Mouse (Mus musculus) MEL (cell line): ENCODE results near the gene Pecam1. TPM values are rescaled to one million over a fixed set of nuclear protein-coding genes. Genes with fewer than 3 reads are reported as not detected.

ENCODE experiments used
- DNase-seq: peaks from one replicate; pipeline ENCODE4 v3.0.0; 2011; ENCODE audit warnings: low read depth, low spot score
- H3K27ac ChIP-seq: 2 replicates; pipeline ENCODE4 v1.5.1; 2012; ENCODE audit warnings: low read depth, mild to moderate bottlenecking, control low read depth, low read length, moderate library complexity; ENCODE audit not compliant: control insufficient read depth
- H3K27me3 ChIP-seq, 2 experiments: fragments of 150-350 bp in 1 of 2; sonication (generic) in 1 of 2; 2 replicates each; pipeline ENCODE4 v1.6.1; 2012; ENCODE audit warnings: low read length in 2 of 2, mild to moderate bottlenecking in 2 of 2, improper control_type of control experiment in 1 of 2, moderate library complexity in 1 of 2; ENCODE audit not compliant: insufficient read depth in 2 of 2, control insufficient read depth in 1 of 2
- H3K36me3 ChIP-seq, 2 experiments: 2 replicates each; pipeline ENCODE4 v1.6.1; 2012 to 2014; ENCODE audit warnings: low read length in 2 of 2, improper control_type of control experiment in 1 of 2, inconsistent platforms in 1 of 2, mild to moderate bottlenecking in 1 of 2; ENCODE audit not compliant: insufficient read depth in 2 of 2, control insufficient read depth in 1 of 2
- H3K4me1 ChIP-seq, 2 experiments: fragments of 150-350 bp in 1 of 2; sonication (generic) in 1 of 2; 2 replicates each; pipeline ENCODE4 v1.6.1; 2012; ENCODE audit warnings: low read length in 2 of 2, improper control_type of control experiment in 1 of 2, mild to moderate bottlenecking in 1 of 2; ENCODE audit not compliant: insufficient read depth in 2 of 2, control insufficient read depth in 1 of 2
- H3K4me3 ChIP-seq, 2 experiments: fragments of 150-350 bp in 1 of 2; sonication (generic) in 1 of 2; 2 replicates each; pipeline ENCODE4 v1.5.1; 2012; ENCODE audit warnings: low read depth in 2 of 2, low read length in 2 of 2, mild to moderate bottlenecking in 2 of 2, moderate library complexity in 2 of 2, control low read depth in 1 of 2, improper control_type of control experiment in 1 of 2; ENCODE audit not compliant: control insufficient read depth in 1 of 2, insufficient read depth in 1 of 2
- H3K79me2 ChIP-seq: 2 replicates; pipeline ENCODE4 v1.6.1; 2012; ENCODE audit warnings: mild to moderate bottlenecking, low read length, moderate library complexity; ENCODE audit not compliant: control insufficient read depth, poor library complexity, insufficient read depth
- H3K9ac ChIP-seq: 2 replicates; pipeline ENCODE4 v1.6.1; 2012; ENCODE audit warnings: low read depth, mild to moderate bottlenecking, control low read depth, low read length, moderate library complexity; ENCODE audit not compliant: control insufficient read depth, poor library complexity, severe bottlenecking
- H3K9me3 ChIP-seq: fragments of 150-350 bp; sonication (generic); replicated peaks from 2 replicates; pipeline ENCODE4 v1.6.1; 2012; ENCODE audit warnings: mild to moderate bottlenecking, low read length, improper control_type of control experiment, moderate library complexity; ENCODE audit not compliant: insufficient read depth
- BHLHE40 ChIP-seq: IDR thresholded peaks from 2 replicates; pipeline ENCODE4 v1.6.1; 2012; ENCODE audit warnings: low read depth, mild to moderate bottlenecking, inconsistent platforms, low read length, improper control_type of control experiment, borderline replicate concordance
- CHD2 ChIP-seq: IDR thresholded peaks from 2 replicates; pipeline ENCODE4 v1.6.1; 2011; ENCODE audit warnings: low read length, improper control_type of control experiment
- CTCF ChIP-seq, 3 experiments: IDR thresholded peaks in 2 of 3; conservative IDR thresholded peaks in 1 of 3; 2 replicates each; pipeline ENCODE4 v1.5.1; 2011 to 2012; ENCODE audit warnings: low read length in 3 of 3, low read depth in 2 of 3, mild to moderate bottlenecking in 2 of 3, improper control_type of control experiment in 1 of 3, inconsistent platforms in 1 of 3, mixed read lengths in 1 of 3, moderate library complexity in 1 of 3; ENCODE audit not compliant: control insufficient read depth in 1 of 3, insufficient read depth in 1 of 3, poor library complexity in 1 of 3, severe bottlenecking in 1 of 3
- ELF1 ChIP-seq: IDR thresholded peaks from 2 replicates; pipeline ENCODE4 v1.6.1; 2014; ENCODE audit warnings: low read depth, mild to moderate bottlenecking, inconsistent platforms, low read length, improper control_type of control experiment, moderate library complexity
- EP300 ChIP-seq, 2 experiments: IDR thresholded peaks; 2 replicates each; pipeline ENCODE4 v1.6.1; 2011; ENCODE audit warnings: improper control_type of control experiment in 2 of 2, low read length in 2 of 2, low read depth in 1 of 2, mild to moderate bottlenecking in 1 of 2
- GABPA ChIP-seq: IDR thresholded peaks from 2 replicates; pipeline ENCODE4 v1.6.1; 2012; ENCODE audit warnings: low read depth, mild to moderate bottlenecking, inconsistent platforms, low read length, improper control_type of control experiment, moderate library complexity
- HCFC1 ChIP-seq: IDR thresholded peaks from 2 replicates; pipeline ENCODE4 v1.6.1; 2012; ENCODE audit warnings: low read depth, mild to moderate bottlenecking, inconsistent platforms, low read length, improper control_type of control experiment, moderate library complexity
- KAT2A ChIP-seq: conservative IDR thresholded peaks from 2 replicates; pipeline ENCODE4 v1.6.1; 2012; ENCODE audit warnings: low read depth, low read length, improper control_type of control experiment, inconsistent platforms
- MXI1 ChIP-seq: IDR thresholded peaks from 2 replicates; pipeline ENCODE4 v1.6.1; 2011; ENCODE audit warnings: mild to moderate bottlenecking, low read depth, low read length, improper control_type of control experiment
- NRF1 ChIP-seq: IDR thresholded peaks from 2 replicates; pipeline ENCODE4 v1.6.1; 2014; ENCODE audit warnings: low read depth, mild to moderate bottlenecking, inconsistent platforms, low read length, improper control_type of control experiment, moderate library complexity; ENCODE audit not compliant: poor library complexity, insufficient read depth, severe bottlenecking
- POLR2AphosphoS2 ChIP-seq: IDR thresholded peaks from 2 replicates; pipeline ENCODE4 v1.6.1; 2011; ENCODE audit warnings: low read length, improper control_type of control experiment
- POLR2AphosphoS5 ChIP-seq: IDR thresholded peaks from 2 replicates; pipeline ENCODE4 v1.6.1; 2012; ENCODE audit warnings: low read depth, borderline replicate concordance, mild to moderate bottlenecking, inconsistent platforms, low read length, moderate library complexity, mixed read lengths
- RAD21 ChIP-seq: IDR thresholded peaks from 2 replicates; pipeline ENCODE4 v1.6.1; 2011; ENCODE audit warnings: mild to moderate bottlenecking, low read depth, low read length, improper control_type of control experiment
- SIN3A ChIP-seq: IDR thresholded peaks from 2 replicates; pipeline ENCODE4 v1.6.1; 2012; ENCODE audit warnings: low read length, improper control_type of control experiment, inconsistent platforms
- SMC3 ChIP-seq: IDR thresholded peaks from 2 replicates; pipeline ENCODE4 v1.6.1; 2011; ENCODE audit warnings: low read depth, low read length, improper control_type of control experiment
- TBP ChIP-seq: IDR thresholded peaks from 2 replicates; pipeline ENCODE4 v1.8.0; 2011; ENCODE audit warnings: low read depth, low read length, improper control_type of control experiment
- USF1 ChIP-seq: IDR thresholded peaks from 2 replicates; pipeline ENCODE4 v1.6.1; 2014; ENCODE audit warnings: low read depth, mild to moderate bottlenecking, inconsistent platforms, low read length, improper control_type of control experiment, moderate library complexity
- ZC3H11A ChIP-seq: IDR thresholded peaks from 2 replicates; pipeline ENCODE4 v1.6.1; 2012; ENCODE audit warnings: low read depth, mild to moderate bottlenecking, inconsistent platforms, low read length, improper control_type of control experiment
- ZKSCAN1 ChIP-seq: IDR thresholded peaks from 2 replicates; pipeline ENCODE4 v1.6.1; 2012; ENCODE audit warnings: low read depth, mild to moderate bottlenecking, inconsistent platforms, low read length, improper control_type of control experiment, moderate library complexity
- ZMIZ1 ChIP-seq: IDR thresholded peaks from 2 replicates; pipeline ENCODE4 v1.6.1; 2012; ENCODE audit warnings: low read depth, mild to moderate bottlenecking, inconsistent platforms, low read length, improper control_type of control experiment, moderate library complexity
- ZNF384 ChIP-seq: IDR thresholded peaks from 2 replicates; pipeline ENCODE4 v1.6.1; 2012; ENCODE audit warnings: low read depth, mild to moderate bottlenecking, inconsistent platforms, low read length, improper control_type of control experiment
- polyA plus RNA-seq, 2 experiments: library from polyadenylated mRNA; stranded (reverse) in 1 of 2; unstranded in 1 of 2; fragments of >175 nt in 1 of 2; fragments of >200 nt in 1 of 2; gene quantifications; 2 replicates each; pipeline versions ENCODE4 v1.2.1 to v1.2.4; 2012; ENCODE audit warnings: low replicate concordance in 2 of 2, low read depth in 1 of 2; ENCODE audit not compliant: insufficient read length in 2 of 2, insufficient read depth in 1 of 2, missing spikeins in 1 of 2
- total RNA-seq: library from RNA; depleted of rRNA; stranded (reverse); fragments of 300-350 nt; gene quantifications from 2 replicates; pipeline ENCODE4 v1.2.3, GENCODE M21; 2012

The Pecam1 gene
- total and polyA plus RNA-seq, 3 experiments: 0.12 to 0.14 TPM; not detected in 1

DNA sequence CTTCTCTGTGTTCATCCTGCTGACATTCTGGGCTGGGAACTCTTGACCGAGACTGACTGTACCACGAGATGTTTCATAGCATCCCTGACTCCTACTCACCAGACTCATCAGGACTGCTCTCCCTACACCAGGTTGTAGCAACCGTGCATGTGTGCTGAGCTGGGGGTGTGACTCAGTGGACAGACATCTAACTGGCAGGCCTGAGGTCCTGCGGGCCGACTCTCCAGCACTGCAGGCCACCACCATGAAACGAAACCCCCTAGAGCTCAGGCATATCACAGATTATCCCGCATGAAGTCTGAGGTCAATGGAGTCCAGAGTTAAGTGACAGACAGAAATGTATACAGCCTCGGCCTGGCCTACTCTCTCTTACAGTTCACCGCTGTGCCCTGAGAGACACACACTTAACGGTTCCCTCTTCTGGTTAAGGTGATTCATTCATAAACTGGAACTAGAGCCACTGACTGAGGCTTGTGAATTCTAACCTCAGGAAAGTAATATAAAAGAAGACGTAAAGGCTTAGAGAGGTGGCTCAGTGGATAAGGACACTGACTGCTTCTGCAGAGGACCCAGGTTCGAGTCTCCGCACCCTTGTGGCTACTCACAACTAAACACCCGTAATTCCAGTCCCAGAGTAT, 83.8 kb downstream of the Pecam1 start:
- Histone ChIP-seq H3K27ac (no peak overlapping the region), H3K36me3 (peaks cover 0 to 13% of the 10 kb centered on the region in 2 experiments; a peak in 2 of 4 replicates), H3K9ac (no peak overlapping the region), H3K9me3 (no peaks in the 10 kb centered on the region), H3K27me3 (no peaks in the 10 kb centered on the region), H3K4me3 (no peak overlapping the region), H3K79me2 (no peaks in the 10 kb centered on the region), H3K4me1 (peaks cover 2 to 15% of the 10 kb centered on the region in 2 experiments; a peak in 3 of 4 replicates)
- TF ChIP-seq ELF1 (no peak), TBP (0 out of 2 replicates have a peak, but pooled peaks have one; percentile 42)
- DNase-seq: no peak

DNA sequence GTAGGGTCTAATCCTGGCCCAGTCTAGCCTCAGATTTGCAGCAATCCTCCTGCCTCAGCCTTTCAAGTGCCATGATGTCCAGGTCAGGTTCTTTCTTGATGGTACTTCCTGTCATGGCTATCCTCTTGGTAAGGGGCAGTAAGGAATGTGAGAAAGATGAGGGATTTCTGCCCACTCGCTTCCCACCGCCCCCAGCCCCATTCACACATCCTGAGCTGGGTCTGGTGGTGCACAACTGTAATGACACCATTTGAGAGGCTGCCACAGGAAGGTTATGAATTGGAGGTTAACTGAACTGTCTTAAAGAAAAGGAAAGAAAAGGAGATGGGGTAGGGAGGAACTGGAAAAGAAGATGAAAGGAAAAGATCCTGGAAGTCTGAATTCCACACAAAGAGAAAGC, 84.6 kb downstream of the Pecam1 start:
- Histone ChIP-seq H3K36me3 (peaks cover 0 to 13% of the 10 kb centered on the region in 2 experiments; a peak in 2 of 4 replicates), H3K27me3 (no peaks in the 10 kb centered on the region), H3K4me3 (no peak overlapping the region), H3K4me1 (peaks cover 2 to 15% of the 10 kb centered on the region in 2 experiments; a peak in 3 of 4 replicates), H3K27ac (no peak overlapping the region), H3K79me2 (no peaks in the 10 kb centered on the region), H3K9ac (no peak overlapping the region), H3K9me3 (no peaks in the 10 kb centered on the region)
- no peak for DNase-seq
- TF ChIP-seq CHD2 (no peak), KAT2A (no peak), RAD21 (no peak), BHLHE40 (no peak), USF1 (no peak), SMC3 (no peak), POLR2AphosphoS5 (no peak), POLR2AphosphoS2 (no peak), MXI1 (no peak), NRF1 (no peak), ZNF384 (no peak), ZKSCAN1 (no peak), CTCF (IDR thresholded peaks at IDR 0.05 in 2 of 3, conservative IDR thresholded peaks at IDR 0.05 in 1 of 3; ENCODE audit: control insufficient read depth in 1 of 3, insufficient read depth in 1 of 3, low read depth in 2 of 3, low read length in 3 of 3, poor library complexity in 1 of 3, severe bottlenecking in 1 of 3) (no peak), GABPA (no peak), ZMIZ1 (no peak), HCFC1 (no peak), ZC3H11A (no peak), EP300 (IDR thresholded peaks at IDR 0.05; ENCODE audit: low read depth in 1 of 2, low read length in 2 of 2) (no peak), SIN3A (no peak)
